Mouse (Mus musculus) stomach, postnatal 0 days (tissue): Measurements from ENCODE around the gene Ppp2r5e. TPM values are rescaled to one million over a fixed set of nuclear protein-coding genes. Genes with fewer than 3 reads are reported as not detected.

Experiments
- ATAC-seq: fragments of 200-750 bp; cut with Nextera tagmentation; 2 replicates; pipeline ENCODE4 v1.8.0; 2017; ENCODE audit not compliant: low FRiP score, low TSS enrichment
- DNase-seq: peaks from one replicate; pipeline ENCODE4 v3.0.0-alpha.2; 2016; ENCODE audit warnings: low spot score
- H3K27ac ChIP-seq: fragments of 300-500 bp; sonication (generic); replicated peaks from 2 replicates; pipeline ENCODE4 v1.5.1; 2014; ENCODE audit warnings: mild to moderate bottlenecking, control low read depth
- H3K27me3 ChIP-seq: fragments of 300-500 bp; sonication (generic); 2 replicates; pipeline ENCODE4 v1.6.1; 2014; ENCODE audit warnings: low read length; ENCODE audit not compliant: control insufficient read depth, insufficient read depth
- H3K36me3 ChIP-seq: fragments of 300-500 bp; sonication (generic); 2 replicates; pipeline ENCODE4 v1.6.1; 2014; ENCODE audit warnings: low read length, mixed read lengths; ENCODE audit not compliant: control insufficient read depth, insufficient read depth
- H3K4me1 ChIP-seq: fragments of 300-500 bp; sonication (generic); replicated peaks from 2 replicates; pipeline ENCODE4 v1.6.1; 2014; ENCODE audit warnings: antibody characterized with exemption; ENCODE audit not compliant: control insufficient read depth, insufficient read depth
- H3K4me2 ChIP-seq: fragments of 300-500 bp; sonication (generic); replicated peaks from 2 replicates; pipeline ENCODE4 v1.6.1; 2014; ENCODE audit warnings: low read depth, mild to moderate bottlenecking, control low read depth, moderate library complexity
- H3K4me3 ChIP-seq: fragments of 300-500 bp; sonication (generic); 2 replicates; pipeline ENCODE4 v1.5.1; 2014; ENCODE audit warnings: low read depth, low read length, control low read depth
- H3K9ac ChIP-seq: fragments of 300-500 bp; sonication (generic); 2 replicates; pipeline ENCODE4 v1.6.1; 2014; ENCODE audit warnings: mild to moderate bottlenecking, low read length, control low read depth, mixed read lengths
- H3K9me3 ChIP-seq: fragments of 300-500 bp; sonication (generic); 2 replicates; pipeline ENCODE4 v1.6.1; 2016; ENCODE audit warnings: low read length; ENCODE audit not compliant: control insufficient read depth
- CTCF ChIP-seq: IDR thresholded peaks from 2 replicates; pipeline ENCODE4 v1.5.1; 2016; ENCODE audit warnings: antibody characterized with exemption, low read depth, mild to moderate bottlenecking, moderate library complexity
- EP300 ChIP-seq: optimal IDR thresholded peaks from 2 replicates; pipeline ENCODE3; 2016; ENCODE audit warnings: antibody characterized with exemption
- WGBS: fragments of 180-500 bp; shearing (Covaris S2); extraction: QIAGEN DNeasy Blood & Tissue Kit; methylation state at CpG from one replicate; pipeline ENCODE4 v1.1.7; 2014; 5-methylcytosine and 5-hydroxymethylcytosine counted together
- polyA plus RNA-seq: library from polyadenylated mRNA; unstranded; fragments of >200 nt; fragmentation: Nextera tagmentation; extraction: Ambion mirVana; gene quantifications from 2 replicates; pipeline ENCODE4 v1.2.1, GENCODE M21; 2015

Ppp2r5e gene
- polyA plus RNA-seq, 1 experiment from 2014 or later, result 8.9 TPM

- Histone ChIP-seq H3K4me1 (no peaks in the 10 kb centered on the region), H3K4me3 (peak overlapping the region; percentile 97), H3K9ac (no peak overlapping the region), H3K27me3 (no peaks in the 10 kb centered on the region), H3K27ac (no peak overlapping the region), H3K36me3 (no peaks in the 10 kb centered on the region), H3K4me2 (peak overlapping the region; percentile 90), H3K9me3 (no peaks in the 10 kb centered on the region)
- ATAC-seq (no peak), DNase-seq (no peak)
- WGBS, result 26% methylated on average over 5 of the region's 5 CpGs
- TF ChIP-seq CTCF (no peak), EP300 (no peak)
These were observed 1.6 kb downstream of the Ppp2r5e start for GRCm38 (mm10) chr12:75594404-75594803.

DNA sequence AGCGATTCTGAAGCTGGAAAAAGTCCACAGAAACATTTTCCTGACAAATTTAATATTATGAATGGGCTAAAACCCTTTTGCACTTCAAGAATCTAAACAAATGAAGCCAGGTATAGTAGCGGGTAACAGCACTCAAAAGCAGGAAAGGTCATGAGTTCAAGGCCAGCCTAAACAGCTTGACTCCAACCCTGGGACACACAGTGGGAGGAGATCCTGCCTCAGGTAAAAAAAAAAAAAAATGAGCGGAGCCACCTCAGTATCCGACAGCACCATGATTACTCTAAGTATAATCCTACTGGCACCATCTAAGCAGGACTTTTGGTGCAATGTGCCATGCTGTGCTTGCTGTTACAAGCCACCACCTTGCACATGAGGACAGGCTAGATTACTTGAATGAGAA is 2.2 kb downstream of the Ppp2r5e start:
- no peak overlapping the region for H3K4me3 ChIP-seq

GRCm38 (mm10) chr12:75587501-75587900 is 8.5 kb downstream of the Ppp2r5e start:
- TF ChIP-seq CTCF (peak; percentile 27), EP300 (no peak)
- H3K9me3 ChIP-seq, result no peaks in the 10 kb centered on the region
- no peaks in the 10 kb centered on the region for H3K27me3 ChIP-seq
- no peak overlapping the region for H3K9ac ChIP-seq
- no peak for DNase-seq
- no peak overlapping the region for H3K27ac ChIP-seq
- no peak overlapping the region for H3K4me3 ChIP-seq
- ATAC-seq, result no peak
- no peaks in the 10 kb centered on the region for H3K4me1 ChIP-seq
- no peak overlapping the region for H3K4me2 ChIP-seq
- 0 out of 2 replicates have a peak, but pooled peaks cover 2% of the 10 kb centered on the region for H3K36me3 ChIP-seq

More for the DNA sequence above, 2.2 kb downstream of the Ppp2r5e start:
- 48% methylated on average over 4 of the region's 4 CpGs for WGBS
- DNase-seq, result no peak
- no peak for TF ChIP-seq CTCF
- Histone ChIP-seq H3K4me2 (peak overlapping the region; percentile 90; the same call in 1 of the 2 replicates), H3K27me3 (no peaks in the 10 kb centered on the region), H3K4me1 (no peaks in the 10 kb centered on the region), H3K27ac (no peak overlapping the region), H3K36me3 (no peaks in the 10 kb centered on the region), H3K9me3 (no peaks in the 10 kb centered on the region), H3K9ac (no peak overlapping the region)
- no peak for ATAC-seq

DNA sequence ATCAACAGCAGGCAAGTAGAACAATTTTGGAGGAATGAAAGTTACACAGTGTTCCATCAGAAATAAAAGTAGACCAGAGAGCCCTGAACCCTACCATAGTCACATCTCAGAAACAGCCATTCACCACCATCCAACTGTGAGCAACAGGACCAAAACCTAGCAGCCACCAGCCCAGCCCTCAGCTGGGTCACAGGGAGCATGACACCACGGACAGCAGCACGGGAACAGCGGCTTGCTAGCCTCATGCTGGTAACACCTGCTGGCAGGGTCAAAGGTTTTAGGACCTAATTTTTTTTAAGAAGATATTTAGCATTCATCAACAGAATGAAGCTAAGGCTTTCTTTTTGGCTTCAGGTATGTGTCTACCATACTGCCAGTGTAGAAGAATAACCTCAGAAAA is 12.3 kb downstream of the Ppp2r5e start:
- Histone ChIP-seq H3K9ac (no peak overlapping the region), H3K9me3 (no peaks in the 10 kb centered on the region), H3K4me2 (no peak overlapping the region), H3K4me1 (no peaks in the 10 kb centered on the region), H3K27me3 (no peaks in the 10 kb centered on the region), H3K27ac (no peak overlapping the region), H3K4me3 (no peak overlapping the region), H3K36me3 (peaks cover 2% of the 10 kb centered on the region; the same call in 1 of the 2 replicates)
- WGBS, result 62% methylated on average over 3 of the region's 3 CpGs
- ATAC-seq (no peak), DNase-seq (no peak)
- no peak for TF ChIP-seq EP300
- no peak for TF ChIP-seq CTCF

GRCm38 (mm10) chr12:75579076-75579475 is 17.0 kb downstream of the Ppp2r5e start:
- no peak overlapping the region for H3K9ac ChIP-seq
- no peak overlapping the region for H3K4me3 ChIP-seq
- ATAC-seq (no peak), DNase-seq (no peak)
- no peaks in the 10 kb centered on the region; the same call in 1 of the 2 replicates for H3K36me3 ChIP-seq
- TF ChIP-seq CTCF (no peak), EP300 (no peak)
- H3K4me2 ChIP-seq, result no peak overlapping the region
- no peaks in the 10 kb centered on the region for H3K9me3 ChIP-seq
- WGBS, result 86% methylated on average over 2 of the region's 2 CpGs
- no peak overlapping the region for H3K27ac ChIP-seq
- no peaks in the 10 kb centered on the region for H3K27me3 ChIP-seq
- 0 out of 2 replicates have a peak, but pooled peaks cover 2% of the 10 kb centered on the region for H3K4me1 ChIP-seq

- H3K27me3 ChIP-seq, result no peaks in the 10 kb centered on the region
- no peaks in the 10 kb centered on the region for H3K9me3 ChIP-seq
- no peak overlapping the region for H3K27ac ChIP-seq
- WGBS, result 56% methylated on average over 5 of the region's 5 CpGs
- no peaks in the 10 kb centered on the region; the same call in 1 of the 2 replicates for H3K36me3 ChIP-seq
- DNase-seq (no peak), ATAC-seq (no peak)
- H3K4me2 ChIP-seq, result no peak overlapping the region
- H3K9ac ChIP-seq, result no peak overlapping the region
- H3K4me1 ChIP-seq, result 0 out of 2 replicates have a peak, but pooled peaks cover 2% of the 10 kb centered on the region
- no peak for TF ChIP-seq CTCF
- no peak for TF ChIP-seq EP300
- H3K4me3 ChIP-seq, result no peak overlapping the region
These were observed 18.8 kb downstream of the Ppp2r5e start for GRCm38 (mm10) chr12:75577255-75577654.
